ENCODE assay signal across 8 mouse cellular contexts in the genomic region with DNA sequence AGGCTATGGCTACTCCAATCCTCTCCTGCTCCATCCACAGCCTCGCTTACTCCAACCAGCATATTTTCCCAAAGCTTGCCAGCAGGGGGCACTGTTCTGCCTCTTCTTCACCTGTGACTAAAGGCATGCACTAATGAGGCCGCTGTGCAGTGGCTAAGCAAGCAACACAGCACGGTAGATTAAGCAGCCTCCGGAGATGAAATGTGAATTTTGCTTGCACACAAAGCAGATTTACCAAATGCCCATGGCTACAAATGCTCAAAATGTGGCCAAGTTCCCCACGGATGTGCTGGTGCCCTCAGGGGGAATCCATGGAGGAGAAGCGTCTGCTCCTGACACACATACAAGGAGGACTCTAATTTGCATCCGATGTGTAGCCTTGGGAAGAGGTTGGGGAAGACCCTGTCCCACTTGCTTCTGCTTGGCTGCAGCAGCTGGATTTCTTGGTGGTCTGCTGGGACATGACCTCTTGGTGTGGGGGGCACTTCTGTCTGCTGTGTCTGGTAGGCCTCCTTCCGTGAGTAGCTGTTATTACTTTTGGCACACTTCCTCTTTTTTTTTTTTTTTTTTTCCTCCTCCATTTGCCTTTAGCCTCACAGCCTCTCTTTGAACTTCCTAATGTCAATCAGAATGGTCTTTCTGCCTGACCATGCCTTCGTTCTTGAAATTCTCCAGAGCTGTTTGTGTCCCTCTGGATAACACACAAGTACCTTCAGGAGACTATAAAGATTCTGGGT.
DNase-seq lines count a peak whose midpoint lies in the region; ATAC-seq lines count a peak whose summit lies in the region.

No protein-coding gene starts in this region.

- ATAC-seq in kidney, embryonic 14.5 days (ENCODE audit: low FRiP score, low TSS enrichment) = peak; percentile 90
- ATAC-seq in neural tube, embryonic 13.5 days (ENCODE audit: low read depth) = peak; percentile 86

- H3K4me3 ChIP-seq in kidney, embryonic 14.5 days (ENCODE audit: low read length) = no peak overlapping the region
- no peak overlapping the region for H3K4me3 ChIP-seq in limb, embryonic 10.5 days
- no peak overlapping the region for H3K4me3 ChIP-seq in neural tube, embryonic 13.5 days

- no peaks in the 10 kb centered on the region for H3K4me1 ChIP-seq in kidney, embryonic 14.5 days (ENCODE audit: control insufficient read depth, insufficient read depth, low read length)
- no peaks in the 10 kb centered on the region for H3K4me1 ChIP-seq in limb, embryonic 10.5 days
- H3K4me1 ChIP-seq in neural tube, embryonic 13.5 days (replicated peaks) = no peaks in the 10 kb centered on the region

- 27% methylated on average over 9 of the region's 9 CpGs for WGBS in kidney, embryonic 14.5 days
- 49% methylated on average over 9 of the region's 9 CpGs for WGBS in limb, embryonic 10.5 days
- WGBS in neural tube, embryonic 13.5 days = 39% methylated on average over 9 of the region's 9 CpGs

- no peaks in the 10 kb centered on the region for H3K9me3 ChIP-seq in kidney, embryonic 14.5 days (ENCODE audit: control insufficient read depth, low read length)
- no peaks in the 10 kb centered on the region for H3K9me3 ChIP-seq in limb, embryonic 10.5 days (replicated peaks)
- H3K9me3 ChIP-seq in neural tube, embryonic 13.5 days = no peaks in the 10 kb centered on the region

- no peak overlapping the region for H3K9ac ChIP-seq in kidney, embryonic 14.5 days (ENCODE audit: low read depth, low read length)
- no peak overlapping the region for H3K9ac ChIP-seq in neural tube, embryonic 13.5 days

- peak; percentile 4 for DNase-seq in ovary, adult 18-20 months (ENCODE audit: low spot score)
- no peak for DNase-seq in ovary, postnatal 10 days (ENCODE audit: low spot score)
- peak; percentile 93 to 94 for DNase-seq in cerebellum, postnatal 14 days
- peak; percentile 73 to 81 for DNase-seq in frontal cortex, postnatal 25 days (ENCODE audit: low spot score in 2 of 2)
- peak; percentile 80 for DNase-seq in limb, embryonic 10.5 days (ENCODE audit: low spot score)
- peak; percentile 31 for DNase-seq in urinary bladder, adult 2 months (ENCODE audit: low spot score)

- H3K36me3 ChIP-seq in kidney, embryonic 14.5 days (ENCODE audit: control insufficient read depth, insufficient read depth, low read length) = no peaks in the 10 kb centered on the region
- no peaks in the 10 kb centered on the region for H3K36me3 ChIP-seq in limb, embryonic 10.5 days
- no peaks in the 10 kb centered on the region for H3K36me3 ChIP-seq in neural tube, embryonic 13.5 days

- no peak overlapping the region for H3K4me2 ChIP-seq in kidney, embryonic 14.5 days (replicated peaks; ENCODE audit: low read depth, low read length)
- H3K4me2 ChIP-seq in neural tube, embryonic 13.5 days = no peak overlapping the region

- H3K27ac ChIP-seq in kidney, embryonic 14.5 days (ENCODE audit: low read depth, low read length) = no peak overlapping the region
- no peak overlapping the region for H3K27ac ChIP-seq in limb, embryonic 10.5 days
- H3K27ac ChIP-seq in neural tube, embryonic 13.5 days (replicated peaks) = no peak overlapping the region

- no peaks in the 10 kb centered on the region for H3K27me3 ChIP-seq in kidney, embryonic 14.5 days (ENCODE audit: control insufficient read depth, insufficient read depth, low read length)
- no peaks in the 10 kb centered on the region for H3K27me3 ChIP-seq in limb, embryonic 10.5 days (ENCODE audit: low read depth, poor library complexity, severe bottlenecking)
- no peaks in the 10 kb centered on the region for H3K27me3 ChIP-seq in neural tube, embryonic 13.5 days
